Mouse (Mus musculus) neural tube, embryonic 13.5 days (tissue): ENCODE results near the gene Macrod2. TPM values are rescaled to one million over a fixed set of nuclear protein-coding genes. Genes with fewer than 3 reads are reported as not detected.

Source experiments
- ATAC-seq: fragments of 200-750 bp; cut with Nextera tagmentation; 2 replicates; pipeline ENCODE4 v1.8.0; 2017; ENCODE audit warnings: low read depth, mild to moderate bottlenecking, moderate TSS enrichment, moderate library complexity
- H3K27ac ChIP-seq: fragments of 300-500 bp; sonication (generic); replicated peaks from 2 replicates; pipeline ENCODE4 v1.5.1; 2015; ENCODE audit warnings: moderate library complexity, mild to moderate bottlenecking, inconsistent platforms
- H3K27me3 ChIP-seq: fragments of 300-500 bp; sonication (generic); 2 replicates; pipeline ENCODE4 v1.6.1; 2015; ENCODE audit warnings: mild to moderate bottlenecking, inconsistent platforms
- H3K36me3 ChIP-seq: fragments of 300-500 bp; sonication (generic); 2 replicates; pipeline ENCODE4 v1.6.1; 2015; ENCODE audit warnings: mild to moderate bottlenecking, inconsistent platforms
- H3K4me1 ChIP-seq: fragments of 300-500 bp; sonication (generic); replicated peaks from 2 replicates; pipeline ENCODE4 v1.6.1; 2015; ENCODE audit warnings: inconsistent platforms
- H3K4me2 ChIP-seq: fragments of 300-500 bp; sonication (generic); 2 replicates; pipeline ENCODE4 v1.6.1; 2015; ENCODE audit warnings: inconsistent platforms, mild to moderate bottlenecking, moderate library complexity
- H3K4me3 ChIP-seq: fragments of 300-500 bp; sonication (generic); 2 replicates; pipeline ENCODE4 v1.5.1; 2015; ENCODE audit warnings: mild to moderate bottlenecking, inconsistent platforms
- H3K9ac ChIP-seq: fragments of 300-500 bp; sonication (generic); 2 replicates; pipeline ENCODE4 v1.6.1; 2015; ENCODE audit warnings: moderate library complexity, mild to moderate bottlenecking, inconsistent platforms
- H3K9me3 ChIP-seq: fragments of 300-500 bp; sonication (generic); 2 replicates; pipeline ENCODE4 v1.6.1; 2016; ENCODE audit warnings: inconsistent platforms
- WGBS: fragments of 180-500 bp; shearing (Covaris S2); methylation state at CpG from one replicate; pipeline ENCODE4 v1.1.7; 2015; 5-methylcytosine and 5-hydroxymethylcytosine counted together
- polyA plus RNA-seq: library from polyadenylated mRNA; unstranded; fragments of >200 nt; fragmentation: Nextera tagmentation; extraction: Ambion mirVana; gene quantifications from 2 replicates; pipeline ENCODE4 v1.2.1, GENCODE M21; 2015

Gene Macrod2
- polyA plus RNA-seq, 1 experiment from 2014 or later: 78.9 TPM

GRCm38 (mm10) chr2:141315349-141315748, 920.2 kb downstream of the Macrod2 start:
- no peaks in the 10 kb centered on the region for H3K9me3 ChIP-seq
- no peak overlapping the region for H3K27ac ChIP-seq
- H3K4me2 ChIP-seq: no peak overlapping the region
- 0 out of 2 replicates have a peak, but pooled peaks cover 6% of the 10 kb centered on the region for H3K4me1 ChIP-seq
- WGBS: 90% methylated on average over 3 of the region's 3 CpGs
- no peaks in the 10 kb centered on the region for H3K27me3 ChIP-seq
- no peak overlapping the region for H3K4me3 ChIP-seq
- H3K9ac ChIP-seq: no peak overlapping the region
- no peaks in the 10 kb centered on the region for H3K36me3 ChIP-seq
- no peak for ATAC-seq

- no peak for ATAC-seq
Observed at GRCm38 (mm10) chr2:141323956-141324460, 928.9 kb downstream of the Macrod2 start.

GRCm38 (mm10) chr2:141327296-141327695, 932.2 kb downstream of the Macrod2 start:
- 81% methylated on average over 6 of the region's 6 CpGs for WGBS
- Histone ChIP-seq H3K9me3 (no peaks in the 10 kb centered on the region), H3K4me2 (no peak overlapping the region), H3K4me3 (no peak overlapping the region), H3K27ac (no peak overlapping the region), H3K9ac (no peak overlapping the region), H3K27me3 (no peaks in the 10 kb centered on the region), H3K36me3 (no peaks in the 10 kb centered on the region), H3K4me1 (no peaks in the 10 kb centered on the region)
- ATAC-seq: no peak

More at GRCm38 (mm10) chr2:141323956-141324460, 928.9 kb downstream of the Macrod2 start:
- no peaks in the 10 kb centered on the region for H3K4me1 ChIP-seq
- no peak overlapping the region for H3K4me2 ChIP-seq
- H3K9ac ChIP-seq: no peak overlapping the region
- no peaks in the 10 kb centered on the region for H3K36me3 ChIP-seq
- H3K9me3 ChIP-seq: no peaks in the 10 kb centered on the region
- no peak overlapping the region for H3K27ac ChIP-seq
- 86% methylated on average over 7 of the region's 7 CpGs for WGBS
- H3K27me3 ChIP-seq: no peaks in the 10 kb centered on the region
- H3K4me3 ChIP-seq: no peak overlapping the region

DNA sequence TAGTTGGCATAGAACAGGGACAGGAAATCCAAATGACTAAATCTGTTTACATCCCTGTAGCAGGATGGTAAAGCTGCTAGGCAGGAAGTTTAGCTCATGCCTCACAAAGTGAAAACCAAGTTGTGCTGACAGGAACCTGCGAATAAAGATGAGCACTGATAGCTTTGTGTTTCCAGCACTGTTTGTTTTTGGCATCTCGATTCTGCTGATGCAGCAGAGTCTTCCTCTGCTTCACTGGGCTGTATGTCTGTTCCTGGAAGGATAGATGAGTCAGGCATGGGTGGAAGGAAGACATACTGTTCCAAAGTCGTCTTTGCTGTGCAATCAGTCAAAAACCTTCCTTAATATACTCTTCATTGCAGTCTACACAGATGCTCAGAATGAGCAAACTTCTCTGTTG, 942.6 kb downstream of the Macrod2 start:
- no peaks in the 10 kb centered on the region for H3K4me1 ChIP-seq
- WGBS: 80% methylated on average over 3 of the region's 3 CpGs

GRCm38 (mm10) chr2:141343988-141344535, 949.0 kb downstream of the Macrod2 start:
- Histone ChIP-seq H3K36me3 (no peaks in the 10 kb centered on the region), H3K9me3 (no peaks in the 10 kb centered on the region), H3K27me3 (no peaks in the 10 kb centered on the region), H3K4me1 (no peaks in the 10 kb centered on the region), H3K9ac (no peak overlapping the region), H3K27ac (no peak overlapping the region), H3K4me3 (no peak overlapping the region), H3K4me2 (no peak overlapping the region)
- ATAC-seq: peak; percentile 61; the same call in 1 of the 2 replicates
- WGBS: 50% methylated on average over 10 of the region's 10 CpGs

More for the DNA sequence above, 942.6 kb downstream of the Macrod2 start:
- Histone ChIP-seq H3K4me3 (no peak overlapping the region), H3K4me2 (no peak overlapping the region), H3K9ac (no peak overlapping the region), H3K27me3 (no peaks in the 10 kb centered on the region), H3K36me3 (no peaks in the 10 kb centered on the region), H3K27ac (no peak overlapping the region), H3K9me3 (no peaks in the 10 kb centered on the region)
- no peak for ATAC-seq

DNA sequence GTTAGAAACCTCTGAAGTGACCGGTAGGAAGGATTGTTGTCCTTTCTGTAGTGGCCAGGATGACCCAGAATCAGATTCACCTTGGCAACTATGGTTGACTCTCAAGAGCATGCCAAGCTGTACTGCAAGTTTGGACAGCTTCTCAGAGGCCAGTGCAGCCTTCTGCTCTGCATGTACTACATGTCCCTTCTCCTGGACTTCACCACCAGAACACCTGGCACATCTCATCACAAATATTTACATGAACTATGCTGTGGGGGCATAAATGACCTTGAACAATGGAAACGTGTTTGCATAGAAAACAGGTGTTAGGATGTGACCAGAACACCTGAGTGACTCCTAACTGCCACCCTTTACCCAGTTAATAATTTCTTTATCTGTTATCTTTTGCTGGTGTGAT, 957.5 kb downstream of the Macrod2 start:
- ATAC-seq: no peak
- no peaks in the 10 kb centered on the region for H3K27me3 ChIP-seq
- H3K4me1 ChIP-seq: no peaks in the 10 kb centered on the region
- H3K4me3 ChIP-seq: no peak overlapping the region
- H3K27ac ChIP-seq: no peak overlapping the region
- H3K9ac ChIP-seq: no peak overlapping the region
- WGBS: 72% methylated on average over 2 of the region's 2 CpGs
- H3K4me2 ChIP-seq: no peak overlapping the region
- H3K36me3 ChIP-seq: no peaks in the 10 kb centered on the region
- no peaks in the 10 kb centered on the region for H3K9me3 ChIP-seq

DNA sequence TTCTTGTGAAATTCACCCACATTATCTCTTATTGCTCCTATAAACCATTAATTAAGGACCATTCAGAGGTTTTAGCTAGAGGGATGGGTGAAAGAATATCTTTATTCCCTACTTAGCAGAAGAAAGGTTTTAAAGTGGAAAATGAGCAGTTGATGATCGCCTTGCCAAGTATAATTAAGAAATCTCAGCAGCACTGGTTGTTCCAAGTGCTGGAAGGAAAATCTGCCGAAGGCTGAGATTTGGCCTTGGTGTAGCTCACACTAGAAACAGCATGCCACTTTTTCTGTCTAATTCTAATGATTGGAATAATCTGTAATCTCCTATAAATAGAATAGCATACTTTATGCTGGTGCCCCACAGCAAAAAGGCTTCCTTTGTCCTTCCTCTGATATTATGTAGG, 993.5 kb downstream of the Macrod2 start:
- Histone ChIP-seq H3K27me3 (no peaks in the 10 kb centered on the region), H3K36me3 (no peaks in the 10 kb centered on the region), H3K4me2 (no peak overlapping the region), H3K9ac (no peak overlapping the region), H3K27ac (no peak overlapping the region), H3K4me3 (no peak overlapping the region), H3K9me3 (no peaks in the 10 kb centered on the region), H3K4me1 (no peaks in the 10 kb centered on the region)
- no peak for ATAC-seq
- 81% methylated on average over 2 of the region's 2 CpGs for WGBS

DNA sequence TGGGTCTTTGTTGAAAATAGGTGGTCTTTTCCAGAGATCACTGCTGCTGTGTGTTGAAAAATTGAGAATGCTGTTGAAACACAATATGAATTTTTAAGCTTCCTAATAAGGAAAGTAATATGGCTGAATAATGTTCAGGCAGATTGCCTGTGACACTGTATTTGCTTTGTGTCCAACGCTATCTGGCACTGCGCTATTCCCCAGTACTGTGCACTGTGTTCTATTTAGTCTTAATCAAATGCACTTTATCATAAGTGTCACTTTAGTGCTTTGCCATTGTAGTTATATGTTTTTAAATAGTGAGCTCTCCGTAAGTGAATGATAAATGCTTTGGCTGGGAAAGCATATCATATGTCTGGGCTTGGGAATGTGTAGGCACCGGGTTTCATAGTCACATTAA, 996.1 kb downstream of the Macrod2 start:
- no peaks in the 10 kb centered on the region for H3K36me3 ChIP-seq
- H3K9ac ChIP-seq: no peak overlapping the region
- H3K4me2 ChIP-seq: no peak overlapping the region
- H3K27me3 ChIP-seq: no peaks in the 10 kb centered on the region
- no peaks in the 10 kb centered on the region for H3K4me1 ChIP-seq
- no peak for ATAC-seq
- no peak overlapping the region for H3K27ac ChIP-seq
- WGBS: 85% methylated on average over 4 of the region's 4 CpGs
- no peaks in the 10 kb centered on the region for H3K9me3 ChIP-seq
- H3K4me3 ChIP-seq: no peak overlapping the region

GRCm38 (mm10) chr2:141394806-141395205, 999.7 kb downstream of the Macrod2 start:
- no peak overlapping the region for H3K27ac ChIP-seq
- WGBS: 67% methylated on average over 1 of the region's 1 CpGs
- H3K4me1 ChIP-seq: no peaks in the 10 kb centered on the region
- H3K4me2 ChIP-seq: no peak overlapping the region
- H3K27me3 ChIP-seq: no peaks in the 10 kb centered on the region
- H3K4me3 ChIP-seq: no peak overlapping the region
- ATAC-seq: no peak
- H3K9me3 ChIP-seq: no peaks in the 10 kb centered on the region
- no peaks in the 10 kb centered on the region for H3K36me3 ChIP-seq
- no peak overlapping the region for H3K9ac ChIP-seq

GRCm38 (mm10) chr2:141408766-141409165, 1013.7 kb downstream of the Macrod2 start:
- H3K4me1 ChIP-seq: no peaks in the 10 kb centered on the region
- no peak overlapping the region for H3K4me2 ChIP-seq
- 16% methylated on average over 2 of the region's 2 CpGs for WGBS
- no peak for ATAC-seq
- H3K27me3 ChIP-seq: no peaks in the 10 kb centered on the region
- H3K9me3 ChIP-seq: no peaks in the 10 kb centered on the region
- no peak overlapping the region for H3K27ac ChIP-seq
- H3K9ac ChIP-seq: no peak overlapping the region
- no peaks in the 10 kb centered on the region for H3K36me3 ChIP-seq
- H3K4me3 ChIP-seq: no peak overlapping the region

GRCm38 (mm10) chr2:141416436-141416835, 1021.3 kb downstream of the Macrod2 start:
- no peak for ATAC-seq
- Histone ChIP-seq H3K9ac (no peak overlapping the region), H3K4me2 (no peak overlapping the region), H3K27ac (0 out of 2 replicates have a peak overlapping the region, but pooled peaks have one; percentile 6), H3K4me3 (no peak overlapping the region), H3K9me3 (no peaks in the 10 kb centered on the region), H3K36me3 (no peaks in the 10 kb centered on the region), H3K4me1 (peaks cover 11% of the 10 kb centered on the region; the same call in 1 of the 2 replicates), H3K27me3 (no peaks in the 10 kb centered on the region)

- H3K36me3 ChIP-seq: no peaks in the 10 kb centered on the region
- peak; percentile 11; the same call in 1 of the 2 replicates for ATAC-seq
- H3K4me2 ChIP-seq: no peak overlapping the region
- H3K27ac ChIP-seq: 0 out of 2 replicates have a peak overlapping the region, but pooled peaks have one; percentile 6
- H3K27me3 ChIP-seq: no peaks in the 10 kb centered on the region
- H3K4me1 ChIP-seq: peaks cover 11% of the 10 kb centered on the region; the same call in 1 of the 2 replicates
- H3K9me3 ChIP-seq: no peaks in the 10 kb centered on the region
- no peak overlapping the region for H3K9ac ChIP-seq
- H3K4me3 ChIP-seq: no peak overlapping the region
- WGBS: 35% methylated on average over 8 of the region's 8 CpGs
Observed at GRCm38 (mm10) chr2:141416855-141417544, 1021.9 kb downstream of the Macrod2 start.
